Mouse (Mus musculus) testis, postnatal 10 days (tissue): ENCODE measurements around the gene Ssh3.

ENCODE experiments used
- DNase-seq: peaks from one replicate; pipeline ENCODE4 v3.0.0; 2021; ENCODE audit warnings: low spot score

Gene Ssh3

GRCm38 (mm10) chr19:4244775-4245174 is 24.2 kb downstream of the Ssh3 start:
- no peak for DNase-seq

GRCm38 (mm10) chr19:4242416-4242815 is 26.6 kb downstream of the Ssh3 start:
- DNase-seq = no peak

GRCm38 (mm10) chr19:4240247-4240668 is 28.7 kb downstream of the Ssh3 start:
- DNase-seq = no peak

- no peak for DNase-seq
Measured at GRCm38 (mm10) chr19:4234548-4234947, 34.4 kb downstream of the Ssh3 start.

- no peak for DNase-seq
Measured at GRCm38 (mm10) chr19:4232651-4233050, 36.3 kb downstream of the Ssh3 start.

GRCm38 (mm10) chr19:4232186-4232572 is 36.8 kb downstream of the Ssh3 start:
- no peak for DNase-seq

- peak; percentile 97 for DNase-seq
Measured at GRCm38 (mm10) chr19:4231253-4232185, 37.5 kb downstream of the Ssh3 start, which contains the start of gene Pold4. Gene Pold4, plus strand, starts transcription at chr19:4231899.

- peak; percentile 45 for DNase-seq
Measured at GRCm38 (mm10) chr19:4230415-4230814, 38.6 kb downstream of the Ssh3 start.

GRCm38 (mm10) chr19:4229451-4230076 is 39.4 kb downstream of the Ssh3 start:
- peak; percentile 63 for DNase-seq

GRCm38 (mm10) chr19:4228891-4229290 is 40.1 kb downstream of the Ssh3 start:
- DNase-seq = no peak

GRCm38 (mm10) chr19:4227894-4228678 is 40.9 kb downstream of the Ssh3 start:
- peak; percentile 74 for DNase-seq

- no peak for DNase-seq
Measured at GRCm38 (mm10) chr19:4227446-4227845, 41.5 kb downstream of the Ssh3 start.

- no peak for DNase-seq
Measured at GRCm38 (mm10) chr19:4226779-4227178, 42.2 kb downstream of the Ssh3 start.

GRCm38 (mm10) chr19:4222165-4222564 is 46.8 kb downstream of the Ssh3 start:
- DNase-seq = no peak

GRCm38 (mm10) chr19:4220957-4221743 is 47.8 kb downstream of the Ssh3 start:
- peak; percentile 66 for DNase-seq

- DNase-seq = peak; percentile 70
Measured at GRCm38 (mm10) chr19:4220416-4220815, 48.6 kb downstream of the Ssh3 start.

GRCm38 (mm10) chr19:4219943-4220342 is 49.0 kb downstream of the Ssh3 start:
- no peak for DNase-seq

GRCm38 (mm10) chr19:4218784-4219183 is 50.2 kb downstream of the Ssh3 start:
- DNase-seq = no peak

- DNase-seq = no peak
Measured at GRCm38 (mm10) chr19:4218293-4218692, 50.7 kb downstream of the Ssh3 start.

GRCm38 (mm10) chr19:4217855-4218254 is 51.1 kb downstream of the Ssh3 start:
- no peak for DNase-seq

- DNase-seq = no peak
Measured at GRCm38 (mm10) chr19:4217140-4217539, 51.8 kb downstream of the Ssh3 start.
